Mouse (Mus musculus) cerebellum, adult 2 months (tissue): Measurements from ENCODE around the gene Abcc5.

Experiments used
- CTCF ChIP-seq: fragments of 200-500 bp; IDR thresholded peaks from 2 replicates; pipeline ENCODE4 v1.5.1; 2011; ENCODE audit warnings: low read depth, mild to moderate bottlenecking, control low read depth, low read length, moderate library complexity, borderline replicate concordance; ENCODE audit not compliant: insufficient read depth
- POLR2A ChIP-seq: fragments of 200-500 bp; IDR thresholded peaks from 2 replicates; pipeline ENCODE4 v1.6.1; 2011; ENCODE audit warnings: low read length, control low read depth, borderline replicate concordance; ENCODE audit not compliant: insufficient read depth

- no peak for TF ChIP-seq POLR2A
- TF ChIP-seq CTCF, result no peak
These were observed 58.0 kb downstream of the Abcc5 start for GRCm38 (mm10) chr16:20368221-20368620.
